Mouse (Mus musculus): ENCODE measurements around the gene Edem2. TPM values are rescaled to one million over a fixed set of nuclear protein-coding genes. Genes with fewer than 3 reads are reported as not detected.

Gene Edem2
- polyA plus RNA-seq, 1 experiment from 2014 or later: 28.8 TPM

GRCm38 (mm10) chr2:155696851-155697250, 32.4 kb downstream of the Edem2 start:
- Histone ChIP-seq H3K4me2 (ENCODE audit: low read depth, low read length) (no peak overlapping the region), H3K27ac (ENCODE audit: low read length) (no peak overlapping the region), H3K4me1 (ENCODE audit: control insufficient read depth, insufficient read depth, low read length) (no peaks in the 10 kb centered on the region), H3K36me3 (ENCODE audit: control insufficient read depth, insufficient read depth) (no peaks in the 10 kb centered on the region), H3K4me3 (ENCODE audit: low read length) (no peak overlapping the region), H3K9me3 (replicated peaks; ENCODE audit: control insufficient read depth, low read length) (no peaks in the 10 kb centered on the region), H3K9ac (ENCODE audit: low read length) (no peak overlapping the region), H3K27me3 (ENCODE audit: control insufficient read depth, insufficient read depth, low read length) (no peaks in the 10 kb centered on the region)
- ATAC-seq (replicated peaks; ENCODE audit: extremely low read depth, insufficient read depth, low FRiP score): no peak
- WGBS: 66% methylated on average over 7 of the region's 7 CpGs

- WGBS: 17% methylated on average over 7 of the region's 7 CpGs
- peaks cover 2% of the 10 kb centered on the region for H3K4me1 ChIP-seq (ENCODE audit: control insufficient read depth, insufficient read depth, low read length)
- no peak overlapping the region for H3K4me2 ChIP-seq (ENCODE audit: low read depth, low read length)
- H3K27ac ChIP-seq (ENCODE audit: low read length): no peak overlapping the region
- H3K9ac ChIP-seq (ENCODE audit: low read length): no peak overlapping the region
- no peak for ATAC-seq (replicated peaks; ENCODE audit: extremely low read depth, insufficient read depth, low FRiP score)
- no peaks in the 10 kb centered on the region for H3K36me3 ChIP-seq (ENCODE audit: control insufficient read depth, insufficient read depth)
- no peak overlapping the region for H3K4me3 ChIP-seq (ENCODE audit: low read length)
- H3K9me3 ChIP-seq (replicated peaks; ENCODE audit: control insufficient read depth, low read length): no peaks in the 10 kb centered on the region
- H3K27me3 ChIP-seq (ENCODE audit: control insufficient read depth, insufficient read depth, low read length): no peaks in the 10 kb centered on the region
Observed at GRCm38 (mm10) chr2:155696091-155696558, 33.1 kb downstream of the Edem2 start.

GRCm38 (mm10) chr2:155695316-155695715, 34.0 kb downstream of the Edem2 start:
- Histone ChIP-seq H3K9me3 (replicated peaks; ENCODE audit: control insufficient read depth, low read length) (no peaks in the 10 kb centered on the region), H3K27me3 (ENCODE audit: control insufficient read depth, insufficient read depth, low read length) (no peaks in the 10 kb centered on the region), H3K4me1 (ENCODE audit: control insufficient read depth, insufficient read depth, low read length) (peaks cover 10% of the 10 kb centered on the region), H3K4me3 (ENCODE audit: low read length) (no peak overlapping the region), H3K4me2 (ENCODE audit: low read depth, low read length) (no peak overlapping the region), H3K27ac (ENCODE audit: low read length) (no peak overlapping the region), H3K9ac (ENCODE audit: low read length) (no peak overlapping the region), H3K36me3 (ENCODE audit: control insufficient read depth, insufficient read depth) (no peaks in the 10 kb centered on the region)
- no peak for ATAC-seq (replicated peaks; ENCODE audit: extremely low read depth, insufficient read depth, low FRiP score)
- 66% methylated on average over 3 of the region's 3 CpGs for WGBS

- Histone ChIP-seq H3K9ac (ENCODE audit: low read length) (no peak overlapping the region), H3K4me3 (ENCODE audit: low read length) (no peak overlapping the region), H3K27me3 (ENCODE audit: control insufficient read depth, insufficient read depth, low read length) (no peaks in the 10 kb centered on the region), H3K9me3 (replicated peaks; ENCODE audit: control insufficient read depth, low read length) (no peaks in the 10 kb centered on the region), H3K4me1 (ENCODE audit: control insufficient read depth, insufficient read depth, low read length) (peaks cover 11% of the 10 kb centered on the region), H3K4me2 (ENCODE audit: low read depth, low read length) (no peak overlapping the region), H3K27ac (ENCODE audit: low read length) (no peak overlapping the region), H3K36me3 (ENCODE audit: control insufficient read depth, insufficient read depth) (no peaks in the 10 kb centered on the region)
- no peak for ATAC-seq (replicated peaks; ENCODE audit: extremely low read depth, insufficient read depth, low FRiP score)
- 61% methylated on average over 2 of the region's 2 CpGs for WGBS
Observed at GRCm38 (mm10) chr2:155694564-155694963, 34.7 kb downstream of the Edem2 start.

GRCm38 (mm10) chr2:155693136-155693535, 36.1 kb downstream of the Edem2 start:
- WGBS: 80% methylated on average over 4 of the region's 4 CpGs
- no peak overlapping the region for H3K27ac ChIP-seq (ENCODE audit: low read length)
- H3K4me2 ChIP-seq (ENCODE audit: low read depth, low read length): no peak overlapping the region
- no peaks in the 10 kb centered on the region for H3K36me3 ChIP-seq (ENCODE audit: control insufficient read depth, insufficient read depth)
- H3K4me1 ChIP-seq (ENCODE audit: control insufficient read depth, insufficient read depth, low read length): peaks cover 11% of the 10 kb centered on the region
- no peaks in the 10 kb centered on the region for H3K27me3 ChIP-seq (ENCODE audit: control insufficient read depth, insufficient read depth, low read length)
- H3K4me3 ChIP-seq (ENCODE audit: low read length): no peak overlapping the region
- H3K9ac ChIP-seq (ENCODE audit: low read length): no peak overlapping the region
- no peak for ATAC-seq (replicated peaks; ENCODE audit: extremely low read depth, insufficient read depth, low FRiP score)
- H3K9me3 ChIP-seq (replicated peaks; ENCODE audit: control insufficient read depth, low read length): no peaks in the 10 kb centered on the region

GRCm38 (mm10) chr2:155691723-155692493, 37.4 kb downstream of the Edem2 start, which contains the start of gene Trpc4ap:
Trpc4ap (minus strand) TSS chr2:155692384.
- WGBS: under 1% methylated on average over 62 of the region's 72 CpGs
- peak; percentile 96 for ATAC-seq (replicated peaks; ENCODE audit: extremely low read depth, insufficient read depth, low FRiP score)

GRCm38 (mm10) chr2:155691336-155691722, 37.9 kb downstream of the Edem2 start:
- WGBS: 4% methylated on average over 8 of the region's 8 CpGs
- ATAC-seq (replicated peaks; ENCODE audit: extremely low read depth, insufficient read depth, low FRiP score): no peak
- H3K4me3 ChIP-seq (ENCODE audit: low read length): peak overlapping the region; percentile 78
- peak overlapping the region; percentile 80 for H3K27ac ChIP-seq (ENCODE audit: low read length)
- no peaks in the 10 kb centered on the region for H3K27me3 ChIP-seq (ENCODE audit: control insufficient read depth, insufficient read depth, low read length)
- peaks cover 14% of the 10 kb centered on the region for H3K4me1 ChIP-seq (ENCODE audit: control insufficient read depth, insufficient read depth, low read length)
- H3K9me3 ChIP-seq (replicated peaks; ENCODE audit: control insufficient read depth, low read length): no peaks in the 10 kb centered on the region
- 0 out of 2 replicates have a peak, but pooled peaks cover 2% of the 10 kb centered on the region for H3K36me3 ChIP-seq (ENCODE audit: control insufficient read depth, insufficient read depth)
- peak overlapping the region; percentile 90 for H3K9ac ChIP-seq (ENCODE audit: low read length)
- peak overlapping the region; percentile 86 for H3K4me2 ChIP-seq (ENCODE audit: low read depth, low read length)

More at GRCm38 (mm10) chr2:155691723-155692493, 37.4 kb downstream of the Edem2 start, which contains the start of gene Trpc4ap:
- Histone ChIP-seq H3K4me2 (ENCODE audit: low read depth, low read length) (peak within 1 kb of the TSS; percentile 86), H3K36me3 (ENCODE audit: control insufficient read depth, insufficient read depth) (0 out of 2 replicates have a peak, but pooled peaks cover 2% of the 10 kb centered on the region), H3K27ac (ENCODE audit: low read length) (peak within 1 kb of the TSS; percentile 80), H3K9ac (ENCODE audit: low read length) (peak within 1 kb of the TSS; percentile 90), H3K9me3 (replicated peaks; ENCODE audit: control insufficient read depth, low read length) (no peaks in the 10 kb centered on the region), H3K4me1 (ENCODE audit: control insufficient read depth, insufficient read depth, low read length) (peaks cover 14% of the 10 kb centered on the region), H3K4me3 (ENCODE audit: low read length) (peak within 1 kb of the TSS; percentile 78), H3K27me3 (ENCODE audit: control insufficient read depth, insufficient read depth, low read length) (no peaks in the 10 kb centered on the region)

GRCm38 (mm10) chr2:155689211-155689610, 40.1 kb downstream of the Edem2 start:
- H3K4me1 ChIP-seq (ENCODE audit: control insufficient read depth, insufficient read depth, low read length): peaks cover 16% of the 10 kb centered on the region
- H3K36me3 ChIP-seq (ENCODE audit: control insufficient read depth, insufficient read depth): 0 out of 2 replicates have a peak, but pooled peaks cover 2% of the 10 kb centered on the region
- no peak overlapping the region for H3K27ac ChIP-seq (ENCODE audit: low read length)
- no peaks in the 10 kb centered on the region for H3K27me3 ChIP-seq (ENCODE audit: control insufficient read depth, insufficient read depth, low read length)
- no peak for ATAC-seq (replicated peaks; ENCODE audit: extremely low read depth, insufficient read depth, low FRiP score)
- H3K9me3 ChIP-seq (replicated peaks; ENCODE audit: control insufficient read depth, low read length): no peaks in the 10 kb centered on the region
- 86% methylated on average over 4 of the region's 4 CpGs for WGBS
- H3K4me2 ChIP-seq (ENCODE audit: low read depth, low read length): no peak overlapping the region
- no peak overlapping the region for H3K4me3 ChIP-seq (ENCODE audit: low read length)
- no peak overlapping the region for H3K9ac ChIP-seq (ENCODE audit: low read length)

- Histone ChIP-seq H3K4me2 (ENCODE audit: low read depth, low read length) (no peak overlapping the region), H3K36me3 (ENCODE audit: control insufficient read depth, insufficient read depth) (0 out of 2 replicates have a peak, but pooled peaks cover 2% of the 10 kb centered on the region), H3K27ac (ENCODE audit: low read length) (no peak overlapping the region), H3K4me1 (ENCODE audit: control insufficient read depth, insufficient read depth, low read length) (peaks cover 16% of the 10 kb centered on the region), H3K9ac (ENCODE audit: low read length) (no peak overlapping the region), H3K9me3 (replicated peaks; ENCODE audit: control insufficient read depth, low read length) (no peaks in the 10 kb centered on the region), H3K27me3 (ENCODE audit: control insufficient read depth, insufficient read depth, low read length) (no peaks in the 10 kb centered on the region), H3K4me3 (ENCODE audit: low read length) (no peak overlapping the region)
- WGBS: 92% methylated on average over 11 of the region's 11 CpGs
- ATAC-seq (replicated peaks; ENCODE audit: extremely low read depth, insufficient read depth, low FRiP score): no peak
Observed at GRCm38 (mm10) chr2:155687746-155688145, 41.5 kb downstream of the Edem2 start.

All from heart, embryonic 16.5 days (tissue).